Mouse (Mus musculus) cerebellum, postnatal 10 days (tissue): ENCODE results near the gene Snx32.

Experiments used
- DNase-seq, 2 experiments: peaks; one replicate each; pipeline ENCODE4 v3.0.0; 2021; ENCODE audit warnings: mixed read lengths in 2 of 2

Gene Snx32

DNA sequence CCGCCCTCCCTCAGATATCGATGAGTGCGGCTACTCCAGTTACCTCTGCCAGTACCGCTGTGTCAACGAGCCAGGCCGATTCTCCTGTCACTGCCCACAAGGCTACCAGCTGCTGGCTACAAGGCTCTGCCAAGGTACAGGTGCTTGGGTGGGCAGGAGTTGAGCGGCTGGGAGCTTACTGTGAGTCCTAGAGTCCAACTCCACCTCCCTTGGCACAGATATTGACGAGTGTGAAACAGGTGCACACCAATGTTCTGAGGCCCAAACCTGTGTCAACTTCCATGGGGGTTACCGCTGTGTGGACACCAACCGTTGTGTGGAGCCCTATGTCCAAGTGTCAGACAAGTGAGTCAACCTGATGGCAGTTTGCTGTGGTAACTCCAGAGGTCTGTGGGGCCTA lies 30.3 kb downstream of the Snx32 start:
- DNase-seq, result peak in 1 of 2 experiments; percentile 28

- DNase-seq, result no peak
Measured at GRCm38 (mm10) chr19:5477668-5478300, 32.6 kb downstream of the Snx32 start.

- DNase-seq, result no peak
Measured at GRCm38 (mm10) chr19:5477004-5477667, 33.2 kb downstream of the Snx32 start.

- peak; percentile 54 to 57 for DNase-seq
Measured at GRCm38 (mm10) chr19:5475069-5475714, 35.1 kb downstream of the Snx32 start.

- peak; percentile 71 to 72 for DNase-seq
Measured at GRCm38 (mm10) chr19:5474281-5475068, 35.9 kb downstream of the Snx32 start.

- DNase-seq, result peak; percentile 70 to 81
Measured at GRCm38 (mm10) chr19:5473720-5474119, 36.6 kb downstream of the Snx32 start, which contains the start of gene Efemp2. Efemp2 (plus strand) TSS chr19:5473954.

GRCm38 (mm10) chr19:5472857-5473256 lies 37.5 kb downstream of the Snx32 start:
- DNase-seq, result no peak

DNA sequence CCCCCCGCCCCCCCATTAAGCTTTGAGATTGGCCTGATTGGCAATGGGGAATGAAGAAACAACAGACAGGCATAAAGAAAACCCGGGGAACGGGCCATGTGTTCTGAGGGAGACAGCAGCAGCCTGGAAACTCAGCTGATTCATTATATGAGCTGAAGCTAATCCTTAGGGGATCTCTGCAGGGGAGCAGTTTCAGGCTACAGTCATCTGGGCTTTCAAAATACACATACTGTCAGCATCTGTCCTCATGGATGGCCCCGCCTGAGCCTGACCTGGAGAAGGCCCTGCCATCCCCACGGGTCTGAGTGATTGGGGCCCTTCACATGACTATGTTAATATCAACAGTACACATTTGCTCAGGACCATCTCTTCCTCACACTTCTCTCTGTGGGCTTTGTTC lies 38.5 kb downstream of the Snx32 start:
- DNase-seq, result no peak

DNA sequence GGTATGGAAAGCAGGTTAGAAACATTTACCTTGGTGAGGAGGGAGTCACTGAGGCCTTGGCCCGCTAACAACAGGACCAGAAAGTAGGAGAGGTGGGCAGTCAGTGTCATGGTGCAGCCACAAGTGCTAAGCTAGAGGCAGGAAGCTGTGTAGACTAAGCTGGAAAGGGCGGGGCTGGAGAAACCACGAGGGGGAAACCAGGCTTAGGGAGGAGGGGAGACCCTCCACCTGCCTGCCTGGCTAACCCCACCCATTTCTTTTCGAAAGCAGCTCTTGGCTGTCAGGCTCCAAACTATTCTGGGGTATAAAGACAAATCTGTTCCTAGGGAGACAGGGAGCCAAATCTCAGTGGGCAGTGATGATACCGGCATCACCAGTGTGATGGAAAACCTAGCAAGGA lies 42.0 kb downstream of the Snx32 start, which contains the start of gene Ctsw:
Ctsw (minus strand) TSS at position 134 of the 400 bp plus-strand sequence.
- no peak for DNase-seq

- DNase-seq, result no peak
Measured at GRCm38 (mm10) chr19:5466916-5467500, 43.3 kb downstream of the Snx32 start.

DNA sequence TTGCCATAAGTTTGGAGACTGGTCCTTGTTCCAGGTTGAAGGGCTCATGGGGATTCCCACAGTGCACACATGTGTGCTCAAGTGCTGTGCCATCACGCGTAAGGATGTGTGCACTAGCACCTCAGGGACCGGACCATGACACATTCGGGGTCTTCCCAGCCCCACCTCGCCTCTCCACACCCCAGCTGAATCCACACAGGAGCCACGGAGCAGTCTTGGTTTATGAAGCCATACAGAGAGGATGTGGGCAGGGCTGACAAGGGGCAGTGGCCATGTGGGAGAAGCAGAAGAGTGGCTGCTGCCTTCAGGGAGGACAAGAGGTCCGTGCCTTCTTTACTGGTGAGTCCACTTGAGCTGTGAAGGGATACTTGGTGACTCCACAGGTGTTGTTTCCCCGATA lies 45.3 kb downstream of the Snx32 start:
- no peak for DNase-seq

- DNase-seq, result peak; percentile 87 to 89
Measured at GRCm38 (mm10) chr19:5463791-5464562, 46.4 kb downstream of the Snx32 start.

DNA sequence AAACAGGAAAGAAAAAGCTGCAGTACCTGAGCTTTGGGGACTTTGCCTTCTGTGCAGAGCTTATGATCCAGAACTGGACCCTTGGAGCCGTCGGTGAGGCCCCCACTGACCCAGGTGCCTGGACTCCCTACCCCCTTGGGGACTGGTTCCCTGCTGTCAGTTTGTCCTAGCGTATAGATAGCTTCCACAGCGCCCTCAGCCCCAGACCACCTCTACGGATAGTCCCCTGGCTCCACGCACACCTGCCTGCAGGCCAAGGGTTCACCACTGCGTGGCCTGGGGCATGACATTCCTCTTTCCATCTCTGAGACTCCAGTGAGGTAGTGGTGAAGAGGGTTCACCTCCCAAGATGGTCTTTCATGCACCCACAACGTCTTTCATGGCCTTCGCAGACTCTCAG lies 47.1 kb downstream of the Snx32 start:
- no peak for DNase-seq

- no peak for DNase-seq
Measured at GRCm38 (mm10) chr19:5461411-5461810, 48.9 kb downstream of the Snx32 start.

- DNase-seq, result peak; percentile 92 to 93
Measured at GRCm38 (mm10) chr19:5460465-5460911, 49.9 kb downstream of the Snx32 start, which contains the start of gene Fibp. Fibp (plus strand) TSS chr19:5460615.

- no peak for DNase-seq
Measured at GRCm38 (mm10) chr19:5459896-5460295, 50.4 kb downstream of the Snx32 start.

GRCm38 (mm10) chr19:5459019-5459418 lies 51.3 kb downstream of the Snx32 start:
- DNase-seq, result peak in 1 of 2 experiments; percentile 42

DNA sequence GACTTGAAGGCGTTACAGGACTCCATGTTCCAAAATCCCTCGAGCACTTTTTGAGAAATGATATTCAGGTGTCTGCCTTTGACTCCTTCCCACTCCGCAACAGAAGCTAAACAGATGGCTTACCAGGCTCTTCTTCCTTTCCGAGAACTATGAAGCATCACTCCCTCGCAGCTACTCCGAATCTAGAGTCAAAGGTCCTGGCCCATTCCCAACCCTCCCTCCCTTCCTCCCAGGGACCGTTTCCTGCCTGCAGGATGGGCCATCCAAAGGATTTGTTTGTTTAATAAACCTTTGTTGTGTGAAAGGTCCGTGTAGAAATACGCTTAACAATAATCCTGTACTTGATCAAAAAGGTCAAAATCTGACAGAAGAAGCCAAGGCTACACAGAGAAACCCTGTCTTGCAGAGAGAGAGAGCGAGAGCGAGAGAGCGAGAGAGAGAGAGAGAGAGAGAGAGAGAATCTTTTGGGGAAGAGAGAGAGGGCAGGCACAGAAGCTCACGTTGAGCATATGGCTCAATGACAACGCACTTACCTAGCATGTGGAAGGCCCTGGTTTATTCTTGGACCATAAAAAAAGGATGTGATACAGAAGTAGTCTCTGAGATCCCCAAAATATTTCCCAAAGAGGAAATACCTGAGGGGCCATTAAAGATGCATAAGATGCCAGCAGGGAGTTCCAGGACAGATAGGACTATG lies 52.4 kb downstream of the Snx32 start, which contains the start of gene Ccdc85b:
Ccdc85b (minus strand) TSS at position 149 of the 697 bp plus-strand sequence.
- DNase-seq, result no peak

DNA sequence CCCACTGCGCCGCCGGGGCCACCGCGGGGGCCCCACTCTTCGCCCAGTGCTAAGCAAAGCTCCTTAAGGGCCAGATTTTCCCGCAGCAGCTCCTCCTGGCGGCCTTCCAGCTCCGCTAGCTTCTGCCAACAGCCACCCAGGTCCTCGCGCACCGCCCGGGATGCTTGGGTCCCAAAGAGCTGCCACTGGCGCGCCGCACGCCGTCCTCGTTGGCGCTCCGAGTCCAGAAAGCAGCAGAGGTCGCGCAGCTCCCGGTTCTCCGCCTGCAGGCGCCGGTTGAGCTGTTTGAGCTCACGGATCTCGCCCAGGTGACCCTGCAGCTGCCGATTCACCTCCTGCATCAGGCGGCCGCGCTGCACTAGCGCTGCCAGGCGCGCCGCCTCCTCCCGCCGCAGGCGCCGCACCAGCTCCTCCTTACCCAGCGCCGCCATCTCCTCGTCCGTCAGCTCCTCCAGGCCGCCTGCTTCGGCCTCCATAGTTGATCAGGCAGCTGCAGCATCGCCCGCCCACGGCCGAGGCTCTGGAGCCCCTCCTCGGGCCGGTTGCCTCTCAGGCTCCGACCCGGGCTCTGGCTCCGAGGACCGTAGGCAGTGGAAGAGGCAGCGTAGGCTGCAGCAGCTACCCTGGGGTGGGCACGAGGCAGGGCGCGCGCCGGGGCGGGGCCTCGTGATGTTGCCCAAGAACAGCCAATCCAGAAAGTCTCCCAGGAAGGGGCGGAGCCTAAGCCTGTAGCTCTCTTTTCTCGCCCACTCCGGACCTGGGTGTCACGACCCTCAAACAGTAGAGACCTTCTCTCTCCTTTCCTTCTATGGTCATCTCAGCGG lies 53.2 kb downstream of the Snx32 start:
- DNase-seq, result peak; percentile 99
